Mouse (Mus musculus) olfactory bulb, adult 2 months (tissue): ENCODE results near the gene Gja8.

Experiments
- CTCF ChIP-seq: fragments of 200-500 bp; IDR thresholded peaks from 2 replicates; pipeline ENCODE4 v1.5.1; 2012; ENCODE audit warnings: low read depth, mild to moderate bottlenecking, low read length, moderate library complexity; ENCODE audit not compliant: insufficient read depth
- POLR2A ChIP-seq: fragments of 200-500 bp; IDR thresholded peaks from 2 replicates; pipeline ENCODE4 v1.6.1; 2012; ENCODE audit warnings: mild to moderate bottlenecking, low read depth, low read length, moderate library complexity; ENCODE audit not compliant: insufficient read depth

DNA sequence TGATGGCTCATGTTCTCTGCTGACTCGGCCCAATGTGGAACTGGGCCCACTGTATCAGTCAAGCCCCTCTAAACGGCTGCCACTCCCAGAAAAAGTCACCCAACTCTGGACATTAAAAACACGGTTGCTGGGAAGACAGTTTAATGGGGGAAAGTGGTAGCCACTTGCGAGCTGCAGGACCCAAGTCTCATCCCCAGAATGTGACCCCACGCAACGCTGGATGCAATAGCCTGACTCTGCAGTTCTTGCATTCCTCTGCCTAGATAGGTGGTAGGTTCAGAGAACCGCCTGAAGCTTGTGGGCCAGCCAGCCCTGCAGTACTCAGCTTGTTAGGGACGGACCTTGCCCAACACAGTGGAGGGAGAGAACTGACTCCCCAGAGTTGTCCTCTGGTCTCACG is 46.3 kb downstream of the Gja8 start:
- TF ChIP-seq CTCF: no peak
- no peak for TF ChIP-seq POLR2A
